Mouse (Mus musculus): ENCODE measurements around the gene Furin. TPM values are rescaled to one million over a fixed set of nuclear protein-coding genes. Genes with fewer than 3 reads are reported as not detected.

Furin gene
- polyA plus RNA-seq (2012; rRNA removed): 154 and 156 TPM in 2 replicates

DNA sequence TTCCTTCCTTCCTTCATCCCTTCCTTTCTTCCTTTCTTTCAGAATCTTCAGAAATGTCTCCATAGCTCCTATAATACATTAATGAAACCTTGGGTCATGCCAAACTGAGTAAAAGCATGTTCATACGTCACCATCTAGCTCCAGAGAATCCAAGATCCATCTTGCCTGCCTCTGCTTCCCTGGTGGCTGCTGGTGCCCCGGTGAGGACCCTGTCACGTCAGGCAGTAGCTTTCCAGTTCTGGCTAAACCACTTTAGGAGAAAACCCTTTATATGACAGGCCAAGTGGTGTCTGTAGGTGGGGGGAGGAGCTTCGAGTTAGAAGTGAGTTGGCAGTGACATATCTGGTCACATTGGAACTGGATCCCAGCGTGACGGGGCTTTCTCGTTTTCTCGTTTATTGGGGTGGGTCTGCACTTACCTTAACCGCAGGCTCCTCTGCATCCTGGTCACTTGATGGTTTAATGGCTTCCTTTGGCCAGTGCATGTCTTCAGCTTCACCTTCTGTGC lies at the start of gene Furin:
TSS of gene Furin (minus strand) at position 249 of the 508 bp plus-strand sequence.

GRCm38 (mm10) chr7:80387633-80388543 lies 17.3 kb downstream of the Furin start, which contains the start of gene Fes:
Gene Fes (minus strand): TSS chr7:80387946.

GRCm38 (mm10) chr7:80371041-80371751 lies 34.0 kb downstream of the Furin start, which contains the start of gene Man2a2:
Gene Man2a2 (minus strand): TSS chr7:80371375.

DNA sequence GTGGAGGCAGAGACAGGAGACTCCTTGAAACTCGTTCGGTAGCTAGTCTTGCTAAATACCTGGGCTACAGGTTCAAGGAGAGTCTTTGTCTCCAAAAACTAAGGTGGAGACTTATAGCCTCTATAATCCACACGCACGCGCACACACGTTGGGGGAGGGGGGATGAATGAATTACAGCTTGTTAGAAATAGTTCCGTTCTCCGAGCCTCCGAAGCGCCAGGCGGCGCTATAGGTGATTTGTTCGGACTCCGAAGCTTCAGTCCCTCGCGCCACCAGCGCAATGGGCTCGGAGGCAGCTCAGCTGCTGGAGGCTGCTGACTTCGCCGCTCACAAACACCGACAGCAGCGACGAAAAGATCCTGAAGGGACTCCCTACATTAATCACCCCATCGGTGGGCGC lies 62.4 kb downstream of the Furin start, which contains the start of gene Hddc3:
TSS of gene Hddc3 (plus strand) at position 247 of the 400 bp plus-strand sequence.

DNA sequence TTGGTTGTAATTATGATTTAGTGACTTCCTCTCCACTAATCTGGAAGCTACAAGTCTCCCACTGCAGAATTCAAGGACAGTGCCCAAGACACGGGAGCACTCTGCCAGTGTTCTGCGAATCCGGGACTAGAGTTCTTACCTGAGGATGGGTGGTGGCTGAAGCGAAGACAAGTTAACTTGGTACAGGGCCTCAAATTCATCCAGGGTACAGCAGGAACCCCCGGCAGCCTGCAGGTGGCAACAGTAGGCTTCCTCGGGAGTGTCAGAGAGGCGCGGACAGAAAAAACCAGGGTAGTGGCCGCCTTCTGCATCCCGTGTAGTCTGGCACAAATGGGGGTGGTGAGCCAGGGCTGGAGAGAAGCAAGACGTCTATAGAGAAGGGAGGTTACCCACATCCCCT lies 64.4 kb downstream of the Furin start, which contains the start of gene Unc45a:
TSS of gene Unc45a (minus strand) at position 213 of the 400 bp plus-strand sequence.

Other genes with a start within 250 kb of the Furin start
- 60.8 and 62.2 TPM in 2 replicates for gene Sema4b, start 218.6 kb downstream of the Furin start, polyA plus RNA-seq (2012; rRNA removed)
- 93.4 and 103 TPM in 2 replicates for gene Cib1, start 172.6 kb downstream of the Furin start, polyA plus RNA-seq (2012; rRNA removed)
- 2.4 and 2.7 TPM in 2 replicates for gene Gdpgp1, start 172.6 kb downstream of the Furin start, polyA plus RNA-seq (2012; rRNA removed)
- gene Ttll13, start 159.1 kb downstream of the Furin start, polyA plus RNA-seq (2012; rRNA removed): 1.2 and 1.3 TPM in 2 replicates
- gene Ngrn, start 144.2 kb downstream of the Furin start, polyA plus RNA-seq (2012; rRNA removed): 25.8 and 29.8 TPM in 2 replicates
- 8.8 and 13.5 TPM in 2 replicates for gene Vps33b, start 135.8 kb downstream of the Furin start, polyA plus RNA-seq (2012; rRNA removed)
- gene Prc1, start 111.0 kb downstream of the Furin start, polyA plus RNA-seq (2012; rRNA removed): 18.5 and 34.2 TPM in 2 replicates
- gene Rccd1, start 81.0 kb downstream of the Furin start, polyA plus RNA-seq (2012; rRNA removed): 15.9 and 19.6 TPM in 2 replicates
- gene Unc45a, start 64.4 kb downstream of the Furin start, polyA plus RNA-seq (2012; rRNA removed): 126 and 132 TPM in 2 replicates
- gene Hddc3, start 62.3 kb downstream of the Furin start, polyA plus RNA-seq (2012; rRNA removed): 34.4 and 38.4 TPM in 2 replicates
- 155 and 175 TPM in 2 replicates for gene Man2a2, start 34.1 kb downstream of the Furin start, polyA plus RNA-seq (2012; rRNA removed)
- 20.7 and 30.8 TPM in 2 replicates for gene Fes, start 17.5 kb downstream of the Furin start, polyA plus RNA-seq (2012; rRNA removed)
- 0.57 and 1.7 TPM in 2 replicates for gene Blm, start 129.7 kb upstream of the Furin start, polyA plus RNA-seq (2012; rRNA removed)

Data from ovary, adult 2 months (tissue).